Mouse (Mus musculus): ENCODE data around the gene Gjb2. TPM values are rescaled to one million over a fixed set of nuclear protein-coding genes. Genes with fewer than 3 reads are reported as not detected.
A peak's percentile ranks its signal among the peaks of the same experiment; 100 is the strongest.
"Not testable (repeated sequence)": the region's sequence is repeated elsewhere in the genome, so short reads cannot be mapped to it uniquely, and the experiment has no call there.

Gene Gjb2
- polyA plus RNA-seq, 1 experiment from 2014 or later, result 54.3 TPM

- Histone ChIP-seq H3K4me2 (replicated peaks) (peak overlapping the region; percentile 99), H3K27ac (replicated peaks) (no peak overlapping the region), H3K9me3 (replicated peaks) (no peaks in the 10 kb centered on the region), H3K4me1 (peaks cover 15% of the 10 kb centered on the region), H3K9ac (no peak overlapping the region), H3K36me3 (no peaks in the 10 kb centered on the region), H3K27me3 (peaks cover 61% of the 10 kb centered on the region), H3K4me3 (replicated peaks) (peak overlapping the region; percentile 61)
- WGBS, result 15% methylated on average over 14 of the region's 14 CpGs
- no peak for ATAC-seq (ENCODE audit: insufficient number of reproducible peaks, low FRiP score, low TSS enrichment, low read depth)
These were observed 609 bp upstream of the Gjb2 start for GRCm38 (mm10) chr14:57105111-57105510.

GRCm38 (mm10) chr14:57103711-57104105, 794 bp downstream of the Gjb2 start:
- H3K9me3 ChIP-seq (replicated peaks), result no peaks in the 10 kb centered on the region
- no peaks in the 10 kb centered on the region for H3K36me3 ChIP-seq
- peaks cover 61% of the 10 kb centered on the region for H3K27me3 ChIP-seq
- H3K27ac ChIP-seq (replicated peaks), result 0 out of 2 replicates have a peak overlapping the region, but pooled peaks have one; percentile 28
- H3K4me1 ChIP-seq, result peaks cover 15% of the 10 kb centered on the region
- no peak for ATAC-seq (ENCODE audit: insufficient number of reproducible peaks, low FRiP score, low TSS enrichment, low read depth)
- H3K9ac ChIP-seq, result peak overlapping the region; percentile 58; the same call in 1 of the 2 replicates
- peak overlapping the region; percentile 61 for H3K4me3 ChIP-seq (replicated peaks)
- H3K4me2 ChIP-seq (replicated peaks), result peak overlapping the region; percentile 99
- 1% methylated on average over 22 of the region's 22 CpGs for WGBS

GRCm38 (mm10) chr14:57103121-57103520, 1.4 kb downstream of the Gjb2 start:
- H3K27me3 ChIP-seq, result peaks cover 61% of the 10 kb centered on the region
- no peaks in the 10 kb centered on the region for H3K9me3 ChIP-seq (replicated peaks)
- H3K36me3 ChIP-seq, result no peaks in the 10 kb centered on the region
- 55% methylated on average over 6 of the region's 6 CpGs for WGBS
- no peak overlapping the region for H3K27ac ChIP-seq (replicated peaks)
- no peak overlapping the region for H3K9ac ChIP-seq
- H3K4me1 ChIP-seq, result peaks cover 15% of the 10 kb centered on the region
- H3K4me3 ChIP-seq (replicated peaks), result peak overlapping the region; percentile 61
- H3K4me2 ChIP-seq (replicated peaks), result peak overlapping the region; percentile 99
- ATAC-seq (ENCODE audit: insufficient number of reproducible peaks, low FRiP score, low TSS enrichment, low read depth), result no peak

- 75% methylated on average over 7 of the region's 7 CpGs for WGBS
- no peak for ATAC-seq (ENCODE audit: insufficient number of reproducible peaks, low FRiP score, low TSS enrichment, low read depth)
- H3K27ac ChIP-seq (replicated peaks), result no peak overlapping the region
- H3K4me3 ChIP-seq (replicated peaks), result no peak overlapping the region
- H3K4me1 ChIP-seq, result peaks cover 15% of the 10 kb centered on the region
- no peaks in the 10 kb centered on the region for H3K36me3 ChIP-seq
- peaks cover 49% of the 10 kb centered on the region for H3K27me3 ChIP-seq
- no peaks in the 10 kb centered on the region for H3K9me3 ChIP-seq (replicated peaks)
- H3K4me2 ChIP-seq (replicated peaks), result 0 out of 2 replicates have a peak overlapping the region, but pooled peaks have one; percentile 0
- H3K9ac ChIP-seq, result no peak overlapping the region
These were observed 2.9 kb downstream of the Gjb2 start for GRCm38 (mm10) chr14:57101623-57102022.

GRCm38 (mm10) chr14:57095855-57096254, 8.6 kb downstream of the Gjb2 start:
- no peak for ATAC-seq (ENCODE audit: insufficient number of reproducible peaks, low FRiP score, low TSS enrichment, low read depth)
- no peak overlapping the region for H3K27ac ChIP-seq (replicated peaks)
- no peaks in the 10 kb centered on the region for H3K9me3 ChIP-seq (replicated peaks)
- no peak overlapping the region for H3K9ac ChIP-seq
- no peaks in the 10 kb centered on the region for H3K27me3 ChIP-seq
- no peak overlapping the region for H3K4me3 ChIP-seq (replicated peaks)
- H3K36me3 ChIP-seq, result no peaks in the 10 kb centered on the region
- 65% methylated on average over 4 of the region's 4 CpGs for WGBS
- no peaks in the 10 kb centered on the region for H3K4me1 ChIP-seq
- no peak overlapping the region for H3K4me2 ChIP-seq (replicated peaks)

- 6% methylated on average over 8 of the region's 8 CpGs for WGBS
- ATAC-seq (ENCODE audit: insufficient number of reproducible peaks, low FRiP score, low TSS enrichment, low read depth), result no peak
- no peak overlapping the region for H3K27ac ChIP-seq (replicated peaks)
- H3K9ac ChIP-seq, result no peak overlapping the region
- no peak overlapping the region for H3K4me2 ChIP-seq (replicated peaks)
- H3K4me3 ChIP-seq (replicated peaks), result no peak overlapping the region
- no peaks in the 10 kb centered on the region for H3K4me1 ChIP-seq
- no peaks in the 10 kb centered on the region for H3K36me3 ChIP-seq
- no peaks in the 10 kb centered on the region for H3K9me3 ChIP-seq (replicated peaks)
- H3K27me3 ChIP-seq, result no peaks in the 10 kb centered on the region
These were observed 11.5 kb downstream of the Gjb2 start for GRCm38 (mm10) chr14:57093029-57093428.

GRCm38 (mm10) chr14:57090001-57090400, 14.5 kb downstream of the Gjb2 start:
- Histone ChIP-seq H3K4me2 (replicated peaks) (no peak overlapping the region), H3K27me3 (no peaks in the 10 kb centered on the region), H3K9me3 (replicated peaks) (no peaks in the 10 kb centered on the region), H3K36me3 (no peaks in the 10 kb centered on the region), H3K27ac (replicated peaks) (no peak overlapping the region), H3K4me1 (0 out of 2 replicates have a peak, but pooled peaks cover 4% of the 10 kb centered on the region), H3K4me3 (replicated peaks) (no peak overlapping the region), H3K9ac (no peak overlapping the region)
- ATAC-seq (ENCODE audit: insufficient number of reproducible peaks, low FRiP score, low TSS enrichment, low read depth), result no peak
- WGBS, result 60% methylated on average over 2 of the region's 2 CpGs

GRCm38 (mm10) chr14:57089107-57089506, 15.4 kb downstream of the Gjb2 start:
- Histone ChIP-seq H3K36me3 (no peaks in the 10 kb centered on the region), H3K9me3 (replicated peaks) (no peaks in the 10 kb centered on the region), H3K27me3 (no peaks in the 10 kb centered on the region), H3K4me1 (0 out of 2 replicates have a peak, but pooled peaks cover 7% of the 10 kb centered on the region), H3K27ac (replicated peaks) (no peak overlapping the region), H3K9ac (no peak overlapping the region), H3K4me2 (replicated peaks) (no peak overlapping the region), H3K4me3 (replicated peaks) (no peak overlapping the region)
- WGBS, result 78% methylated on average over 7 of the region's 7 CpGs
- no peak for ATAC-seq (ENCODE audit: insufficient number of reproducible peaks, low FRiP score, low TSS enrichment, low read depth)

- Histone ChIP-seq H3K27ac (replicated peaks) (no peak overlapping the region), H3K4me2 (replicated peaks) (no peak overlapping the region)
- 29% methylated on average over 11 of the region's 11 CpGs for WGBS
These were observed 20.3 kb downstream of the Gjb2 start for GRCm38 (mm10) chr14:57084180-57084668.

GRCm38 (mm10) chr14:57082863-57083262, 21.6 kb downstream of the Gjb2 start:
- 0 out of 2 replicates have a peak, but pooled peaks cover 9% of the 10 kb centered on the region for H3K4me1 ChIP-seq
- WGBS, result 100% methylated on average over 1 of the region's 1 CpGs
- no peaks in the 10 kb centered on the region for H3K27me3 ChIP-seq
- no peak overlapping the region for H3K4me2 ChIP-seq (replicated peaks)
- H3K36me3 ChIP-seq, result no peaks in the 10 kb centered on the region
- no peaks in the 10 kb centered on the region for H3K9me3 ChIP-seq (replicated peaks)
- no peak overlapping the region for H3K27ac ChIP-seq (replicated peaks)
- no peak overlapping the region for H3K4me3 ChIP-seq (replicated peaks)
- ATAC-seq (ENCODE audit: insufficient number of reproducible peaks, low FRiP score, low TSS enrichment, low read depth), result no peak; the same call in 1 of the 2 replicates
- no peak overlapping the region for H3K9ac ChIP-seq

More at GRCm38 (mm10) chr14:57084180-57084668, 20.3 kb downstream of the Gjb2 start:
- no peaks in the 10 kb centered on the region for H3K9me3 ChIP-seq (replicated peaks)
- no peak overlapping the region for H3K4me3 ChIP-seq (replicated peaks)
- H3K36me3 ChIP-seq, result no peaks in the 10 kb centered on the region
- ATAC-seq (ENCODE audit: insufficient number of reproducible peaks, low FRiP score, low TSS enrichment, low read depth), result 0 out of 2 replicates have a peak, but pooled peaks have one; percentile 24
- H3K9ac ChIP-seq, result no peak overlapping the region
- no peaks in the 10 kb centered on the region for H3K27me3 ChIP-seq
- H3K4me1 ChIP-seq, result 0 out of 2 replicates have a peak, but pooled peaks cover 9% of the 10 kb centered on the region

- H3K9ac ChIP-seq, result no peak overlapping the region
- no peak overlapping the region for H3K4me3 ChIP-seq (replicated peaks)
- H3K9me3 ChIP-seq (replicated peaks), result no peaks in the 10 kb centered on the region
- H3K27me3 ChIP-seq, result no peaks in the 10 kb centered on the region
- WGBS, result 84% methylated on average over 6 of the region's 6 CpGs
- no peaks in the 10 kb centered on the region for H3K36me3 ChIP-seq
- no peak overlapping the region for H3K27ac ChIP-seq (replicated peaks)
- H3K4me2 ChIP-seq (replicated peaks), result no peak overlapping the region
- H3K4me1 ChIP-seq, result peaks cover 4% of the 10 kb centered on the region; the same call in 1 of the 2 replicates
- no peak for ATAC-seq (ENCODE audit: insufficient number of reproducible peaks, low FRiP score, low TSS enrichment, low read depth)
These were observed 29.0 kb downstream of the Gjb2 start for GRCm38 (mm10) chr14:57075537-57075936.

GRCm38 (mm10) chr14:57069906-57070305, 34.6 kb downstream of the Gjb2 start:
- H3K27me3 ChIP-seq; ATAC-seq (ENCODE audit: insufficient number of reproducible peaks, low FRiP score, low TSS enrichment, low read depth); H3K9ac ChIP-seq; H3K36me3 ChIP-seq; H3K4me1 ChIP-seq; H3K4me3 ChIP-seq (replicated peaks); H3K27ac ChIP-seq (replicated peaks); H3K9me3 ChIP-seq (replicated peaks); H3K4me2 ChIP-seq (replicated peaks): not testable (repeated sequence)
- 1% methylated on average over 2 of the region's 2 CpGs for WGBS

All from embryonic facial prominence, embryonic 15.5 days (tissue).